Mouse (Mus musculus) forebrain, embryonic 14.5 days (tissue): ENCODE results near the gene 1700024P04Rik. TPM values are rescaled to one million over a fixed set of nuclear protein-coding genes. Genes with fewer than 3 reads are reported as not detected.

ENCODE experiments used
- ATAC-seq: fragments of 200-750 bp; cut with Nextera tagmentation; 2 replicates; pipeline ENCODE4 v1.8.0; 2017; ENCODE audit warnings: mild to moderate bottlenecking, moderate library complexity
- DNase-seq: peaks from one replicate; pipeline ENCODE4 v3.0.0-alpha.2; 2015; ENCODE audit warnings: low spot score
- H3K27ac ChIP-seq: fragments of 300-500 bp; sonication (generic); 2 replicates; pipeline ENCODE4 v1.5.1; 2014; ENCODE audit warnings: low read depth, mild to moderate bottlenecking, control low read depth, low read length, moderate library complexity
- H3K27me3 ChIP-seq: fragments of 300-500 bp; sonication (generic); replicated peaks from 2 replicates; pipeline ENCODE4 v1.6.1; 2014; ENCODE audit warnings: low read length, control low read depth, mixed read lengths; ENCODE audit not compliant: control insufficient read depth, insufficient read depth
- H3K36me3 ChIP-seq: fragments of 300-500 bp; sonication (generic); 2 replicates; pipeline ENCODE4 v1.6.1; 2014; ENCODE audit warnings: low read length, control low read depth; ENCODE audit not compliant: control insufficient read depth, insufficient read depth
- H3K4me1 ChIP-seq: fragments of 300-500 bp; sonication (generic); 2 replicates; pipeline ENCODE4 v1.6.1; 2014; ENCODE audit warnings: antibody characterized with exemption, low read length, control low read depth; ENCODE audit not compliant: control insufficient read depth, insufficient read depth
- H3K4me2 ChIP-seq: fragments of 300-500 bp; sonication (generic); 2 replicates; pipeline ENCODE4 v1.6.1; 2014; ENCODE audit warnings: mild to moderate bottlenecking, control low read depth, low read length
- H3K4me3 ChIP-seq: fragments of 300-500 bp; sonication (generic); 2 replicates; pipeline ENCODE4 v1.5.1; 2014; ENCODE audit warnings: low read depth, low read length, control low read depth
- H3K9ac ChIP-seq: fragments of 300-500 bp; sonication (generic); 2 replicates; pipeline ENCODE4 v1.6.1; 2014; ENCODE audit warnings: mild to moderate bottlenecking, low read length, control low read depth, moderate library complexity
- H3K9me3 ChIP-seq: fragments of 300-500 bp; sonication (generic); replicated peaks from 2 replicates; pipeline ENCODE4 v1.6.1; 2016; ENCODE audit warnings: low read length, control low read depth, mixed read lengths; ENCODE audit not compliant: control insufficient read depth
- WGBS: fragments of 180-500 bp; shearing (Covaris S2); extraction: QIAGEN DNeasy Blood & Tissue Kit; methylation state at CpG from one replicate; pipeline ENCODE4 v1.1.7; 2014; 5-methylcytosine and 5-hydroxymethylcytosine counted together
- polyA plus RNA-seq: library from polyadenylated mRNA; unstranded; fragments of >200 nt; fragmentation: Nextera tagmentation; extraction: Ambion mirVana; gene quantifications from 2 replicates; pipeline ENCODE4 v1.2.1, GENCODE M21; 2014

Gene 1700024P04Rik
- polyA plus RNA-seq, result not detected in 2 replicates

DNA sequence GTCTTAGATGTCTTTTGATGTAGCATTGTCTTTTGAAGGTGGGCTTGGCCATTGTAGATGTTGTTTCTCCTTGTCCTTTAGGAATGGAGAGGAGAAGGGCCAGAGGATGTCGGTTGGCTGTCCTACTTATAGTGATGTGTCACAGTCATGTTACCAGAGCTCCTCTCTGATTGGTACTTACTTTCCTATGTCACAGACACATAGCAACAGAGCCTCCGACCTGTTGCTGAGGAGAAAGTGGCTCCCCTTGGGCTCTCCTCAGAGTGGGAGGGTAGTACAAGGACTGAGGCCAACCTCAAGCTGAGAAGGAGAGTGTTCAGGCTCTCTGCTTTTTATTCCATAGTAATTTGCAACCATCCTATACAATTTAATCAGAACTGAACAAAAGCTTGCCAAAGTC, at the start of gene 1700024P04Rik:
TSS of gene 1700024P04Rik (minus strand) at position 101 of the 400 bp plus-strand sequence.
- no peak within 1 kb of the TSS for H3K27ac ChIP-seq
- no peak for ATAC-seq
- H3K9me3 ChIP-seq, result no peaks in the 10 kb centered on the region
- DNase-seq, result no peak
- no peaks in the 10 kb centered on the region for H3K4me1 ChIP-seq
- WGBS, result 77% methylated on average over 2 of the region's 2 CpGs
- H3K9ac ChIP-seq, result no peak within 1 kb of the TSS
- H3K27me3 ChIP-seq, result no peaks in the 10 kb centered on the region
- no peak within 1 kb of the TSS for H3K4me2 ChIP-seq
- no peak within 1 kb of the TSS for H3K4me3 ChIP-seq
- H3K36me3 ChIP-seq, result no peaks in the 10 kb centered on the region

DNA sequence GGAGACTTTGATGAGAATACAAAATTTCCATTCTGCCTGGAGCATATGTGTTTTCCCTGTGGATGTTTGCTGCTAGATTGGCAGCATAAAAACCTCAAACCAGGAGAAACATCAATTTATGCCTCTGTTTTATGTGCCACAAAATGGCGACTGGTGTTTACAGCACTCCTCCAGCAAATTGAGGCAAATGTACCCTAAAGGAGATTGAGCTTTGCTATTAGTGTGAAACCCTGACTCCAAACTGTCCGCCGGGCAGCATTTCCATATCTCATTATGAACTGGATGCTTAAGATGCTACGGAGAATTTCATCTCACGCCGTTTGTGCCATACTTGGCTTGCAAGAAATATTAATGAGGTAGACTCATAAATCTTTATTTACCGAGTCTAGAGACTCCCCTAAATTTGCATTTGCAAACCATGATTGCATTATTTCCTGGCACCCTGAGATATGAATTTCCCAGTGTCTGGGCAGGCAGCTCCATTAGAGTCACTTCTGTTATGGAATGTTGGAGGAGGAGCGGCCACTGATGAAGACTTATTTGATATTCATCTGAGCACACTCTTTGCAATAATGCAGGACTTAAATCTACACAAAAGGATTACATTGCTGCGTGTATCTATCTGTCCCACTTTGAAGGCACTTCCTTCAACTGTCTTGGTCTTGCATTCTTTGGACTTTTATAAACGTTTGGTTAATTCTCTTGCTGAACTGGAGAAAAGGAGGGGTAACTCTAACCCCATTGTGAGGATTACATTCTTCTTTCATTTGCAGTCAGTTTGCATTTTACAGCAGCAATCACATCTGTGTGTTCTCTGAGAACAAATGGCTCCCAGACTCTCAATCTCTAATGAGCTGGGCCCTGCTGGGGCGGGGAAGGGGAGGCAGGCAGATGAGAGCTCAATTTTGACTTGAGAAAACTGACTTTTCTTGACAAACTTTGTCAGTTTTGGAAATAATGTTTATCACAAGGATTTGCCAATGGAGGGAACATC, 47.2 kb upstream of the 1700024P04Rik start:
- no peak for ATAC-seq

DNA sequence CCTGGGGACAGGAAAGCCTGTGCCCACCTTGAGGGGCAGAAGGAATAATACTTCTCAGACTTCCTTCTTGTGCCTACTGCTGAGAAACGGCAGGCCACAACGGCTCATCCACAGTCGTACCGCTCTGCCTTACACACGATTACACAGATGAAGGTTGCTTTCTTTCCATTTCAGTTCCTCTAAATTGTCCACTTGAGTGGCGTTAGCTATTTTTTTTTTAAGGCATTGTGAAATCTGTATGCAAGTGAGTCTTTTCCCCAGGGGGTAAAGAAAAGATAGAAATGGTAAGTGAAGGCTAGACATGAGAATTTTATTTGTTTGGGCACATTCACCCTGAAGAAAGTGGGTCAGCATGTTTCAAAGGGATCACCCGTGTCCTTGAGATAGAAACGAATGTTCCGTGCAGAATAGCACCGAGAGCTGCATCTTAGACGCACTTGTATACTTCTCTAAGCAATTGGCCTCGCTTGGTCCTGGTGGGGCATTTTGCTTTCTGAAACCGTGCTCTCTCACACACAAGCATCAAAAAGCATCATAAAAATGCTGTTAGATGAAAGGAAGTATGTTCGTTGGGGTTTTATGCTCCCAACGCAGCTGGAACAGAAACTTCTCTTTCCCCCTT, 46.3 kb upstream of the 1700024P04Rik start:
- Histone ChIP-seq H3K4me1 (peaks cover 17% of the 10 kb centered on the region), H3K4me3 (no peak overlapping the region), H3K27ac (no peak overlapping the region), H3K9ac (no peak overlapping the region), H3K9me3 (no peaks in the 10 kb centered on the region), H3K4me2 (peak overlapping the region; percentile 4; the same call in 1 of the 2 replicates), H3K27me3 (no peaks in the 10 kb centered on the region), H3K36me3 (no peaks in the 10 kb centered on the region)
- 29% methylated on average over 15 of the region's 15 CpGs for WGBS
- DNase-seq, result peak; percentile 25
- no peak for ATAC-seq

More for the DNA sequence above, 47.2 kb upstream of the 1700024P04Rik start:
- Histone ChIP-seq H3K36me3 (no peaks in the 10 kb centered on the region), H3K4me1 (peaks cover 17% of the 10 kb centered on the region), H3K9ac (no peak overlapping the region), H3K4me2 (no peak overlapping the region), H3K4me3 (no peak overlapping the region), H3K9me3 (no peaks in the 10 kb centered on the region), H3K27ac (no peak overlapping the region), H3K27me3 (no peaks in the 10 kb centered on the region)
- peak; percentile 32 for DNase-seq
- WGBS, result 61% methylated on average over 11 of the region's 11 CpGs

DNA sequence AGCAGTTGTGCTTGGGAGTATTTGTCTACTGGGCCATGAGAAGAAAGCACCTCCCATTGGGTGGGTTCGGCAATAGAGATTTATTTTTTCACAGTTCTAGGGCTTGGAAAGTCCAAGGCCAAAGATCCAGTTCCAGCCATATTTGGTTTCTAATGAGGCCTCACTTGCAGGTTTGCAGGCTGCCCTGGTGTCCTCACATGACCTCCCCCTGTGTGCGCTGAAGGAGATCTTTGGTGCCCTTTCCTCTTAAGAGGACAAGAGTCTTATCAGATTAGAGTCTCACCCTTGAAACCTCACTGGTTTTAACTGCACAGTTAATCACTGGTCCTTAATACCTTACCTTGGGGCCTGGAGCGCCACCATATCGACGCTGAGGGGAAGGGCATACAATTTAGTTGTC, 40.9 kb upstream of the 1700024P04Rik start:
- H3K9me3 ChIP-seq, result no peaks in the 10 kb centered on the region
- no peak overlapping the region for H3K4me3 ChIP-seq
- peaks cover 8% of the 10 kb centered on the region for H3K4me1 ChIP-seq
- H3K27ac ChIP-seq, result no peak overlapping the region
- WGBS, result 87% methylated on average over 5 of the region's 5 CpGs
- ATAC-seq, result no peak
- no peak for DNase-seq
- no peaks in the 10 kb centered on the region for H3K27me3 ChIP-seq
- no peak overlapping the region for H3K4me2 ChIP-seq
- H3K36me3 ChIP-seq, result no peaks in the 10 kb centered on the region
- no peak overlapping the region for H3K9ac ChIP-seq

DNA sequence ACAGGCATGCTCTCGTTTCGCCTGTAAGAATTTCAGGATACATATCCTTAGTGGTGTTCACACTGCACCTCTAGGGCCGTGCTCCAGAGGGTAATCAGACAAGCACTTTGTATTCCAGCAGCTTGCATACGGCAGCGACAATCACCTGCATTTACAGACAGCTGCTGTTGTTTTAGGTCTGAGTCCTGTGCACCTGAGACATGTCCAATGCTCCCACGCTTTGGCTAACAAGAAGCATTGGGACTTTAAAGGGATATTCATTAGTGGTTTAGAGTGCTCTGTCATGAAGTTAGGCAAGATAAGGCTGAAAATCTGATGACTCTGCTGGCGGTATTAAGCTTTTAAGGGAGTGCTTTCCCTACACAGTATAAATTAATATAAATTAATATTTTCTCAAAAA, 37.7 kb upstream of the 1700024P04Rik start:
- no peak overlapping the region for H3K4me2 ChIP-seq
- no peaks in the 10 kb centered on the region for H3K4me1 ChIP-seq
- H3K9ac ChIP-seq, result no peak overlapping the region
- H3K27me3 ChIP-seq, result no peaks in the 10 kb centered on the region
- ATAC-seq (no peak), DNase-seq (no peak)
- no peak overlapping the region for H3K27ac ChIP-seq
- no peak overlapping the region for H3K4me3 ChIP-seq
- 78% methylated on average over 7 of the region's 7 CpGs for WGBS
- H3K9me3 ChIP-seq, result no peaks in the 10 kb centered on the region
- H3K36me3 ChIP-seq, result no peaks in the 10 kb centered on the region

DNA sequence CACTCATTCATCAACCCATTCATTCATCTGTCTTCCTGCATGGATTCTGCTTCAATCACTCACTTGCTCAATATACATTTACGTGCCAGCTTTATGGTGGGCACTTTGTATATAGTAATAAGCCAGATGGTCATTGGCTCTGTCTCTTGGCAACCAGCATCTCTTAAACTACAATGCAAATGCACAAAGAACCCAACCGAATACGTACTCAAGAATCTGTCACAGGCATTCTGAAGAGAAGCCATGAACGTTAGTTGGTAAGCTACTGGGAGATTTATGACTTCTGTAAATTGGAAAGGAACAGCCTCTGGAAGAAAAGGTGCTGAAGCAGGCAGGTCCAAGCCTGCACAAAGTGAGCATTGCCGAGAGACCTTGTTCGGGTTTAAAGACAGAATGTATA, 36.8 kb upstream of the 1700024P04Rik start:
- H3K4me1 ChIP-seq, result no peaks in the 10 kb centered on the region
- H3K27ac ChIP-seq, result no peak overlapping the region

DNA sequence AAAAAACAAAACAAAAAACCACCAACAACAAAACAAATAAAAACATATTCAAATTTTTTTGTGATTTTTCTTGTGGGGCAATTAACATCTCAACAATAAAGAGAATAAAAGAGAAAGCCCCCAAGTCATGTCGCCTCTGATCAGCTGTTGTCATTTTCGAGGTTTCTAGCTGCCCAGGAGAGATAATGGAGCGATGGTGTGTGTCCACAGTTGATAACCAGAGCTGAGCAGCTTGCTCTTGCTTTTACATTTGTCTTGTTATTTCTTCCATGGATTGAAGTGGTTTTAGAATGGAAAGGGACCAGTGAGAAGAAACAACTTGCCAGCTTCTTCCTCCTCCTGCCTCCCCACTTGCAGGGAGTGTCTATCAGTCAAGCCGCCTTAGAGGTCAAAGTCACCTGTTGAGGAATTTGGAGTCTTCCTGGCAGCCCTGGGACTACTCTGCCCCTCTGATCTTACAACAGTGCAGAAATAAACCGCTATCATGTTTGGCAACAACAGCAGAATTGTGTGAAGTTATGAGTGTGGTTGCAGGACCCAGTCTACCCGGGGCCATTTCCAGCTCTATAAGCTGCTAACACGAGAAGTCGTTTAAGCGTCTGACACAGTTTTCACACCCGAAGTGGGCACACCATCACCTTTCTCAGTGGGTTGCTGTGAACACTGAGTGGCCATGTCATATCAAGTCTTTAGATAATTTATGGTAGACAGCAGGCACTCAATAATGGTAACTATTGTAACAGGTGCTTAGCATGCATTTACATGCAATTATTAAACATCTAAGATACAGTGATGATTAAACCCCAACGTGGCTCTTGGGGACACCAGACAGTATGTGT, 35.7 kb upstream of the 1700024P04Rik start:
- H3K4me1 ChIP-seq, result no peaks in the 10 kb centered on the region
- no peak overlapping the region for H3K27ac ChIP-seq
- H3K36me3 ChIP-seq, result no peaks in the 10 kb centered on the region
- no peaks in the 10 kb centered on the region for H3K9me3 ChIP-seq
- 91% methylated on average over 11 of the region's 11 CpGs for WGBS
- H3K27me3 ChIP-seq, result no peaks in the 10 kb centered on the region
- H3K9ac ChIP-seq, result no peak overlapping the region
- no peak overlapping the region for H3K4me2 ChIP-seq
- H3K4me3 ChIP-seq, result no peak overlapping the region
- DNase-seq, result no peak
- no peak for ATAC-seq

More for the DNA sequence above, 36.8 kb upstream of the 1700024P04Rik start:
- H3K36me3 ChIP-seq, result no peaks in the 10 kb centered on the region
- ATAC-seq, result no peak
- no peak overlapping the region for H3K9ac ChIP-seq
- WGBS, result 69% methylated on average over 6 of the region's 6 CpGs
- no peak overlapping the region for H3K4me3 ChIP-seq
- no peaks in the 10 kb centered on the region for H3K9me3 ChIP-seq
- peak; percentile 20 for DNase-seq
- no peak overlapping the region for H3K4me2 ChIP-seq
- no peaks in the 10 kb centered on the region for H3K27me3 ChIP-seq

DNA sequence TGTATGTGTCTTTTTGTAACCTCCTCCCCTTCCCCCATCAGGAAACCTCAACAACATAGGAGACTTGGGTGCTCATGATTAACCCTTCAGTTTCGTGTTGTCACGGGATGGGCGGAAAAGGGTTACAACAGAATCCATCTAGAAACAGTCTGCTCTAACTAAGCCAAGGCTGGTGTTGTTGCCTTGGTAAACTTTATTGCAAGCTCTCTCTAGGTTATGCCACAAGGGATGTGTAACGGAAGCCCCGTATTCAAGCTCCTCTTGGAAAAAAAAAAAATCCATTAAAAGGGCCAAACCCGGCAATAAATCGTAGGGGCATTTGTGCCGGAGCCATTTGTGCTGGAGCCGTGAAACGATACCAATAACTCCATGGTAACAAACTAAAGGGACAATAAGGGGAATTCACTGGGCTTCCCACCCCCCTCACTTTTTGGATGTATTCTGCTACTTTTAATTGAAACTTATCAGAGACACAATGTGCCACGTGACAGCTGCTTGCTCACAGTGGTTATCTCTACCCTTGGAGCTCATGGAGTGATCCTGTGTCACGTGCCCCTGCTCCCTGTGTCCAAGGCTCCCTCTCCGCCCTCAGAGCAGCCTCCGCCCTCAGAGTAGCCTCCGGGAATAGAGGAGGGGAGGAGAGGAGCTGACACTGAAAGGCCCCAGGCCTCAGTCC, 34.3 kb upstream of the 1700024P04Rik start:
- H3K9me3 ChIP-seq, result no peaks in the 10 kb centered on the region
- H3K27ac ChIP-seq, result no peak overlapping the region
- peak; percentile 58; the same call in 1 of the 2 replicates for ATAC-seq
- WGBS, result 50% methylated on average over 15 of the region's 15 CpGs
- H3K4me3 ChIP-seq, result no peak overlapping the region
- H3K9ac ChIP-seq, result no peak overlapping the region
- H3K4me1 ChIP-seq, result no peaks in the 10 kb centered on the region
- DNase-seq, result no peak
- no peaks in the 10 kb centered on the region for H3K36me3 ChIP-seq
- no peaks in the 10 kb centered on the region for H3K27me3 ChIP-seq
- no peak overlapping the region for H3K4me2 ChIP-seq
